Mouse (Mus musculus) liver, embryonic 15.5 days (tissue): ENCODE measurements around the gene Gpx2. TPM values are rescaled to one million over a fixed set of nuclear protein-coding genes. Genes with fewer than 3 reads are reported as not detected.
"Not testable (repeated sequence)": the region's sequence is repeated elsewhere in the genome, so short reads cannot be mapped to it uniquely, and the experiment has no call there.

Source experiments
- ATAC-seq: fragments of 200-750 bp; cut with Nextera tagmentation; 2 replicates; pipeline ENCODE4 v1.8.0; 2017; ENCODE audit warnings: moderate number of reproducible peaks, mild to moderate bottlenecking, moderate library complexity; ENCODE audit not compliant: insufficient read depth
- H3K27ac ChIP-seq: fragments of 300-500 bp; sonication (generic); replicated peaks from 2 replicates; pipeline ENCODE4 v1.5.1; 2015; ENCODE audit warnings: mild to moderate bottlenecking, inconsistent platforms
- H3K27me3 ChIP-seq: fragments of 300-500 bp; sonication (generic); 2 replicates; pipeline ENCODE4 v1.6.1; 2015; ENCODE audit warnings: mild to moderate bottlenecking, inconsistent platforms
- H3K36me3 ChIP-seq: fragments of 300-500 bp; sonication (generic); replicated peaks from 2 replicates; pipeline ENCODE4 v1.6.1; 2015; ENCODE audit warnings: moderate library complexity, mild to moderate bottlenecking, inconsistent platforms
- H3K4me1 ChIP-seq: fragments of 300-500 bp; sonication (generic); replicated peaks from 2 replicates; pipeline ENCODE4 v1.6.1; 2015; ENCODE audit warnings: inconsistent platforms
- H3K4me2 ChIP-seq: fragments of 300-500 bp; sonication (generic); 2 replicates; pipeline ENCODE4 v1.6.1; 2015; ENCODE audit warnings: moderate library complexity, mild to moderate bottlenecking, inconsistent platforms
- H3K4me3 ChIP-seq: fragments of 300-500 bp; sonication (generic); replicated peaks from 2 replicates; pipeline ENCODE4 v1.5.1; 2015; ENCODE audit warnings: mild to moderate bottlenecking, inconsistent platforms
- H3K9ac ChIP-seq: fragments of 300-500 bp; sonication (generic); 2 replicates; pipeline ENCODE4 v1.6.1; 2015; ENCODE audit warnings: moderate library complexity, mild to moderate bottlenecking, inconsistent platforms
- H3K9me3 ChIP-seq: fragments of 300-500 bp; sonication (generic); replicated peaks from 2 replicates; pipeline ENCODE4 v1.6.1; 2016; ENCODE audit warnings: inconsistent platforms
- WGBS: fragments of 180-500 bp; shearing (Covaris S2); methylation state at CpG from one replicate; pipeline ENCODE4 v1.1.7; 2015; ENCODE audit warnings: mixed read lengths; ENCODE audit not compliant: insufficient replicate concordance; 5-methylcytosine and 5-hydroxymethylcytosine counted together
- polyA plus RNA-seq: library from polyadenylated mRNA; unstranded; fragments of >200 nt; fragmentation: Nextera tagmentation; extraction: Ambion mirVana; gene quantifications from 2 replicates; pipeline ENCODE4 v1.2.1, GENCODE M21; 2015

The Gpx2 gene
- polyA plus RNA-seq, 1 experiment from 2014 or later: not detected

DNA sequence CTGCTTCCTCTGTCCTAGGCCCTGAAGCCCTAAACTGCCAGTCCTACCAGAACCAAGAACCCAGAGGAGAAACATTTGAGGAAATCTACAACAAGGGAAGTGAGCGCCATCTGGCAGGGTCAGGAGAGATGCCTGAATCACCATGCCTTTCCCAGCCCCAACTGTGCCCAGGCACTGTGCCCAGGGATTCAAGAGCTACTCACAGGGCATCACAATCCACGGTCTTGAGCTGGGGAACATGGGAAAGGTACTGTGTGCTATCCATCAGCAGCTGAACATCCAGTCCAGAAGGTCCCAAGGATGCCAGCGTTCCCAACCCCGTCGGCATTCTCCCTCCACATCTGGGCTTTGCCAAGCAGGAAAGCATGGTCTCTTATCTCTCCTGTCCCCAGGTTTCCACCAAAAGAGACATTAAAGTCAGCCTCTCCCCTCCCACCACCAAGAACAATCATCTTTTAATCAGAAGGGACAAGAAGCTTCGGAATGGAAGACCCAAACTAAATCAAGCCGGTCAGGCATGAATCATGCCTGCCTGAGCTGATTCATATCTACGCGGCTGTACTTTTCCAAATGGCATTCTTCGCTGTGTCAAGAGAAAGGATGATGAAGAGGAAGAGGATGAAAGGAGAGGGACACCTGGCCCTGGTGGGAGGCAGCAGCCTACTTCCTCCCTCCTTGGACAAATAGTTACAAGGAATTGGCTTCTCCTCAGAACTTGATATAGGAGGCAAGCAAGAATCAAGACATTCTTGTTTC, 9.9 kb upstream of the Gpx2 start:
- Histone ChIP-seq H3K4me3 (no peak overlapping the region), H3K27me3 (peaks cover 22% of the 10 kb centered on the region), H3K36me3 (no peaks in the 10 kb centered on the region), H3K9me3 (no peaks in the 10 kb centered on the region), H3K4me1 (no peaks in the 10 kb centered on the region), H3K27ac (no peak overlapping the region), H3K9ac (no peak overlapping the region), H3K4me2 (no peak overlapping the region)
- WGBS: 78% methylated on average over 10 of the region's 10 CpGs
- ATAC-seq: no peak

DNA sequence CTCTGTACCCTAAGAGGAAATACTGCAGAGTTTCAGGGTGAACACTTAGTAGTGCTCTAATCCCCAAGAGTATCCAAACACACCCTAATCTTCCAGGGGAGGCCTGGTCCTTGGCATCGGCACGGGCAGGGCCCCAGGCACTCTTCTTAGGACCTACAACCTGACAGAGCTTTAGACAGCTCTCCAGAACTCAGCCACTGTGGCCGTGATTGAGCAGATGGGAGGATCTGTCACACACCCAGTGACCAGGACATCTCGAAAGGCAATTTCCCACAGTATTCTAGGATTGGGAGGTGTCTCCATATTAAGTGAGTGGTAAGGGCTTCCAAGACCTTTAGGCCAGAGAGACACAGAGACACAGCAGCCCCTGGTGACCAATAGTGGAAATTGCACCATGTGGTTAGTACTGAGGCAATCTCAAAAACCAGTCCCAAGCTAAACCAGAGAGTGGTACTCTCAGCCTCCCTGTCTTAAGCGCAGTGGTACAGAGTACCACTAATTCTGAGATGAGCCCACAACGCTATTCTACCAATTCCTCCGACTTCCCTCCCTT, 8.4 kb upstream of the Gpx2 start:
- Histone ChIP-seq H3K9ac (no peak overlapping the region), H3K4me2 (no peak overlapping the region), H3K9me3 (no peaks in the 10 kb centered on the region), H3K27ac (no peak overlapping the region), H3K36me3 (no peaks in the 10 kb centered on the region), H3K4me1 (no peaks in the 10 kb centered on the region), H3K27me3 (peaks cover 31% of the 10 kb centered on the region), H3K4me3 (no peak overlapping the region)
- WGBS: 36% methylated on average over 7 of the region's 7 CpGs
- no peak for ATAC-seq

DNA sequence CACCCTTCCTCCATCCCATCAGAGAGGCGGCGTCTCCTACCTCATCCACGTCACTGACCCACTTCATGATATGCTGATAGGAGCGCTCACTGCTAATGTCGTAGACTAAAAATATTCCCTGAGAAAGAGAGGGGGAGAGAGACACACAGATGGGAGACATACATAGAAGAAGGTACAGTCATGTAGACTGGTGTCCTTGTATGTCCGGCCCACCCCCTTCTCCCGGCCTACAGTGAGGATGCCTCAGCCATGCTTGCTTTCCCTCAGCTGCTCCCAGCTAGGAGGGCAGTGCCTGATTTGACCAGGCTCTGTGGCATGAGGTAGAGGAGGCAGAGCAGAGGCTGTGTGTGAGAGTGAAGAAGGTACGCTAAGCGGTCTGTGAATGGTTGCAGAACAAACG, 7.7 kb upstream of the Gpx2 start:
- 80% methylated on average over 10 of the region's 10 CpGs for WGBS
- Histone ChIP-seq H3K9ac (no peak overlapping the region), H3K27ac (no peak overlapping the region), H3K9me3 (no peaks in the 10 kb centered on the region), H3K36me3 (no peaks in the 10 kb centered on the region), H3K4me1 (no peaks in the 10 kb centered on the region), H3K4me2 (no peak overlapping the region), H3K4me3 (no peak overlapping the region), H3K27me3 (peaks cover 34% of the 10 kb centered on the region)
- no peak for ATAC-seq

DNA sequence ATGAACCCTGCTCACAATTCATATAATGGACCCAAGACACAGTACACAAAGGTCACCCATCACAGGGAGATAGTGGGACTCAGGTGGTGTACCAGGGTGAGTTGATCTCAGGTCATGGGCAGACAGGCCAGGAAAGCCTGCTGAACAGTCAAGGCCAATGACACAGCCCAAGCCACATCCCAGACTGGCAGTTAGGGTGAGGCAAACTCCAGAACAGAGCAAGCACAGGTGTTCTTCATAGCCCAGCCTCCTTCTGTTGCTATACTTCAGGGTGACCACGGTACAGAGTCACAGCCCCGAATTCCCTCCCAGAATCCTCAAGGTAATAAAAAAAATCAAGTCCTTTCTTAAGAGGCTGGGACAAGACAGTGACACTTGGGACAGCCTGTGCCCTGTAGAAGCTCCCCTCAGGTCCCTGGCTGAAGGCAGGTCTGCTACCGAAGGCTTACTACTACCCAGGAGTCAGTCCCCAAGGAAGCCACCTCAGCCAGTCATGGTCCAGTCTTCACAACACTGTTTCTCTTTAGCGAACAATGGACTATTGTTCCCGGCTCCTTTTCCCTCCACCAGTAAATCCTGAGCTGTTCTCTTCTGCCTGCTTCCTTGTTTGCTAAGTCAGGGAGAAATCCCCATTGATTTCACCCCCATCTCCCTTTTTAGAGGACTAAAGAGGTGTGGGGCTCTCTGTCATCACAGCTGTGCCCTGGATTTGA, 2.8 kb upstream of the Gpx2 start:
- WGBS: 55% methylated on average over 5 of the region's 5 CpGs
- Histone ChIP-seq H3K36me3 (no peaks in the 10 kb centered on the region), H3K4me1 (no peaks in the 10 kb centered on the region), H3K27me3 (peaks cover 52% of the 10 kb centered on the region), H3K27ac (no peak overlapping the region), H3K9ac (no peak overlapping the region), H3K4me3 (no peak overlapping the region), H3K4me2 (no peak overlapping the region), H3K9me3 (no peaks in the 10 kb centered on the region)
- no peak for ATAC-seq

DNA sequence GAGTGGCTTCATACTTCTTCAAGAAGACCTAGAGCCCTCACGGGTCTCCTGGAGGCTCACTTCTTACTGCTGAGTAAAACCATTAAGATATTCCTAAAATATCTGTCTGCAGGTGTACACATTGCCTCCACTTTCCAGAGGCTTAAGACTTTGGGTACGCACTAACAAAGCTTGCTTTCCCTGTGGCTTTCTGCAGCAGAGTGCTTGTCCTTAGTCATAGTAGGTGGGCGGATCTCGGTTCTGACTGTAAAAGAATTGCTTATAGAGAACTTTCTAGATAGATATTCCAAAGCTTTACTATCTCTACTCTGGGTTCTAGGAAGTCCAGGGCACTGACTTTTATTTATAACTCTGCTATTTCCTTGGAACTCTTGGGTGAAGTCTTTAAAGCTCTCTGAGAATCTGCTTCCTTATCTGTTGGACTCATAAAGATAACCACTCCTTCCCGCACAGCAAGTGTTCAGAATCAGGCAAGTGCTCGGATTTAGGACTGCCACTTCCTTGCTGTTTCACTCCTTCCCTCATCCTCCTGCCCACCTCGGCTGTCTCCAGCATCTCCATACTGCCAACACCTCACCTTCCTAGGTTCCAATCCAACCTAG, 1.7 kb upstream of the Gpx2 start:
- Histone ChIP-seq H3K9me3 (no peaks in the 10 kb centered on the region), H3K36me3 (no peaks in the 10 kb centered on the region), H3K4me1 (no peaks in the 10 kb centered on the region), H3K27ac (no peak overlapping the region), H3K9ac (no peak overlapping the region), H3K4me2 (no peak overlapping the region), H3K27me3 (peaks cover 52% of the 10 kb centered on the region), H3K4me3 (no peak overlapping the region)
- 45% methylated on average over 7 of the region's 7 CpGs for WGBS
- no peak for ATAC-seq

DNA sequence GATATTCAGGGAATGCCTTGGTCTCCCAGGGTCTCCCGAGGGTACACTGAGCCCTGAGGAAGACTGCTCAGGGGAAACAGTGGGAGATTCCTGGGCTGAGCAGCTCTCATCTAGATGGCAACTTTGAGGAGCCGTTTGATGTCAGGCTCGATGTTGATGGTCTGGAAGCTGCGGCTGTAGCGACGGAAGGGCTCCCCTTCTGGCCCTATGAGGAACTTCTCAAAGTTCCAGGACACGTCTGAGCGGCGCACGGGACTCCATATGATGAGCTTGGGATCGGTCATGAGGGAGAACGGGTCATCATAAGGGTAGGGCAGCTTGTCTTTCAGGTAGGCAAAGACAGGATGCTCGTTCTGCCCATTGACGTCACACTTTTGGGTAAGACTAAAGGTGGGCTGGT, 2.8 kb downstream of the Gpx2 start:
- not testable (repeated sequence) for H3K9ac ChIP-seq, H3K4me3 ChIP-seq, H3K4me1 ChIP-seq, ATAC-seq, H3K27ac ChIP-seq, H3K36me3 ChIP-seq, H3K9me3 ChIP-seq, H3K4me2 ChIP-seq
- WGBS: 46% methylated on average over 14 of the region's 14 CpGs
- peaks cover 31% of the 10 kb centered on the region for H3K27me3 ChIP-seq

DNA sequence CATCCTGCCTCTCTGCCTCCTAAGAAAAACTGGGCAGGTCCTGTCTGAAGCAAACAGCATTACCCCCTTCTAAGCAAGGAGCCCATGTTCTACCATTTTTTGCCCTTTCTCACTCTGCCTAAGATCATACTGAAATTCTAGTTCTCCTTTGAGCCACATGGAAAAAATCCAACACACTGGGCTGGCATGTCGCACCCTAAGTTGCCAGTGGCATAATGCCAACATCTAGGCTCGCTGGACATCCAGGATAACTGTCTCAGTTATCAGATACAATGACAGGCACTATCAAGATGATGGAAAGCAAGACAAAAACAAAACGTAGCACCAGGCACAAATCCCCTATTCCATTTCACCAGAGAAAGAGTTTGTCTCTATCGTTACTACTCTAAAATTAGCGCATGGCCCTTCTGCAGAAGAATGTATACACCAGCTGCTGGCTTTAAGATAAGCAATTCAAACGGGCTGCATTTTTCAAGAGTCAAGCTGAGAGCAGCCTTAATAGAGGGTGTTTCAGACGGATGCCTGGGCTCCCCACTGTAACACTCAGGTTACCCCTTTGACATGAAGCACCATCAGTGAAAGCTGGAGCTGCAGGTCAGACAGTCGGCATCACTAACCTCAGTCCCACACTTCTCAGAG, 4.8 kb downstream of the Gpx2 start:
- ATAC-seq: no peak
- Histone ChIP-seq H3K4me3 (no peak overlapping the region), H3K4me2 (no peak overlapping the region), H3K27ac (no peak overlapping the region), H3K9me3 (no peaks in the 10 kb centered on the region), H3K36me3 (no peaks in the 10 kb centered on the region), H3K9ac (no peak overlapping the region), H3K4me1 (no peaks in the 10 kb centered on the region), H3K27me3 (peaks cover 14% of the 10 kb centered on the region; the same call in 1 of the 2 replicates)
- 28% methylated on average over 8 of the region's 8 CpGs for WGBS

DNA sequence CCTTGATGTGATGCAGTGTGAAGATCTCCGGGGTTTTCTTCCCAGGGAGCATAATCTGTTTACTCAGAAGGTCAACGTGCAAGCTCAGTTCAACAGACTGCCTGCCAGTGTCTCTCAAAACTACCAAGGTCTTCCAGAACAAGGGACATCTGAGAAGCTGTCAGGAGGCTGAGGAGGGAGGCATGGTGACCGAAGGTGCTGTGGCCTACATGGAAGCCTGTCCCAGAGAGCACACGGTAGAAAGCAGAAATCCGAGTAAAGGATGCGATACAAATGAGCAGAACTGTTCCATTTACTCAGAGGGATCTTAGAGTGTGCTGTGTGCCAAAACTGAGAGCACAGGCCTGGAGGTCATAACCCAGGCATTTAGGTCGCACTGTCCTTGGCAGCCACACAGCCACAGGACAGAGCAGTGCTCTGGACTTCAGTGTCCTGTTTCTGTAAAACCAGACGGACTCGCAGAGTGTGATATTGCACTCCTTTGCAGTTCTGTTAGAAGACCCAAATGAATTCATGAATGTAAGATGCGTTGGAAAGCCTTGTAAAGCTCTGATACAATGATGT, 11.2 kb downstream of the Gpx2 start:
- ATAC-seq: no peak
- no peaks in the 10 kb centered on the region for H3K9me3 ChIP-seq
- 0 out of 2 replicates have a peak, but pooled peaks cover 7% of the 10 kb centered on the region for H3K36me3 ChIP-seq
- H3K27me3 ChIP-seq: no peaks in the 10 kb centered on the region
- no peak overlapping the region for H3K27ac ChIP-seq
- H3K4me2 ChIP-seq: no peak overlapping the region
- H3K4me3 ChIP-seq: no peak overlapping the region
- H3K4me1 ChIP-seq: no peaks in the 10 kb centered on the region
- H3K9ac ChIP-seq: no peak overlapping the region
- 69% methylated on average over 10 of the region's 10 CpGs for WGBS

DNA sequence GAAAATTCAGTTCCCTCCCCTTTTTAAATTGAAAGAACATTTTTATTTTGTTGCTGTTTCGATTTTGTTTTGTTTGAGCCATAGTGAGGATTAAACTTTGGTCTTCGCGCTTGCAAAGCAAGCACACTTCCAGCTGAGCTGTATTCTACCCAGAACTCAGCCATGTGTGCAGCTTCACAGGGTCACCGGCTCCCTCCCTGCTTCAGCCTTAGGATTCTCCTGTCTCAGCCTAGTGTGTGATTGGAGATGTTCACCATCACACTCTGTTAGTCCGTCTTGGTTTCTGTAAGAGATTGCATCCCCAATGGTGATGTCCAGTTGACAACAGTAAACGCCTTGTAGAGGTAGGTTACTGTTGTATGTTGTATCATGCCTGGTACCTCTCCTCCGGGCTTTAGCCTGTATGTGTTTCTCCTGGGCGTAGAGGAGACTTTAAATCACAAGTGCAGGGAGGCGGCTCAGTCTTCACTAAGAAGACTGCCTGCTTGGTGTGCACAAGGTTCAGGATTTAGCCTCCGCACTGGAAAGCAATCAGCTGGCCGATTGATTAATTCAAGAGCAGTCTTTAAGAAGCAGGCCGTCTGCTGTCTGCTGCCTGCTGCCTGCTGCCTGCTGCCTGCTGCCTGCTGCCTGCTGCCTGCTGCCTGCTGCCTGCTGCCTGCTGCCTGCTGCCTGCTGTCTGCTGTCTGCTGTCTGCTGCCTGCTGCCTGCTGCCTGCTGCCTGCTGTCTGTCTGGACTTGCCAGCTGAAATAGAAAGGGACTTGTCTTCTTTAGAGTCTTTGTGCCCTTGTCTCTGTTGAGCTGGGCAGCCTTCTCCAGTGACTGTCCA, 14.5 kb downstream of the Gpx2 start:
- ATAC-seq: no peak
- no peaks in the 10 kb centered on the region for H3K27me3 ChIP-seq
- no peak overlapping the region for H3K9ac ChIP-seq
- H3K9me3 ChIP-seq: no peaks in the 10 kb centered on the region
- no peak overlapping the region for H3K4me2 ChIP-seq
- WGBS: 81% methylated on average over 12 of the region's 12 CpGs
- peaks cover 16% of the 10 kb centered on the region for H3K36me3 ChIP-seq
- no peak overlapping the region for H3K4me3 ChIP-seq
- no peak overlapping the region for H3K27ac ChIP-seq
- no peaks in the 10 kb centered on the region for H3K4me1 ChIP-seq

DNA sequence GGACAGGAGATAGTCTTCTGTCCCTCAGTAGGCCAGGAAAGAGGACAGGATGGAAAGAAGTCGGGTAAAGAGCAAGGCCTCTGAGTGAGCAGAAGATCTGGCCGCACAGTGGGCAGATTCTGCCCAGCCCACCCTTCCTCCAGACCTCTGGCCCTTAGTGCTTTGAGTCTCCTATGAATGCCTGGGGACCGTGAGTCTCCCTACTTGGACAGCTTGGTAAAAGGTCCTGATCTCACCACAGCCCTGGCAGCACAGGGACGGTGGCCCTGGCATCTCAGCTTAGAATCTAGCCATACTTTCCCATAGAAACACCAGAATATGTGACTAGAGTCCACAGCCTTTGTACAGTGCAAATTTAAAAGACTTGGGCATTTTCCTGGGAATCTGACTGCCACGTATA, 15.4 kb downstream of the Gpx2 start:
- no peak for ATAC-seq
- Histone ChIP-seq H3K27me3 (no peaks in the 10 kb centered on the region), H3K9ac (no peak overlapping the region), H3K27ac (no peak overlapping the region), H3K9me3 (no peaks in the 10 kb centered on the region), H3K4me2 (no peak overlapping the region), H3K36me3 (peaks cover 17% of the 10 kb centered on the region), H3K4me3 (no peak overlapping the region), H3K4me1 (no peaks in the 10 kb centered on the region)
- 76% methylated on average over 5 of the region's 5 CpGs for WGBS
